Mouse (Mus musculus): Measurements from ENCODE around the gene Nvl. TPM values are rescaled to one million over a fixed set of nuclear protein-coding genes. Genes with fewer than 3 reads are reported as not detected.

Nvl gene
- polyA plus RNA-seq, 1 experiment: 0.45 TPM

DNA sequence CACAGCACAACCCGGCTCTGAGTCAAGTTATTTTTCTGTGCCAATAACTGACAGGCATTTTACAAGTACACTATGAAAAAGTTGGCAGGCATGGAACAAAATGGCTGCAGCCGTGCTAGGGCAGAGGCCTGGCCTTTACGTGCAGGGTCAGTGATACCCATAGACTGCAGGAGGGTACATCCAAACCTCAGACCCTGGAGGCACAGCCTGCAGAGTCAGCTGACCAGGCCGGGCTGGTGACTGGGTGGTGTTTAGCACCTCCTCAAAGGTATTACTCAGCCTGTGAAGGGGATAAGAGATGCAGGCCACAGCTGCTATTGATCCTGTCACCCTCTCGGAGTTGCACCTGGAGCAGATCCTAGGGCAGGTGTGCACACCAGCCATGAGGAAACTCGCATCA, 93.1 kb downstream of the Nvl start, which contains the start of gene 9130409I23Rik:
9130409I23Rik (plus strand) TSS at position 301 of the 400 bp plus-strand sequence.
- no peaks in the 10 kb centered on the region for H3K36me3 ChIP-seq (ENCODE audit: control insufficient read depth)
- TF ChIP-seq TAL1 (IDR thresholded peaks at IDR 0.05; ENCODE audit: low read length): no peak
- TF ChIP-seq GATA1 (IDR thresholded peaks at IDR 0.05; ENCODE audit: low read length): no peak
- H3K9me3 ChIP-seq (ENCODE audit: control insufficient read depth, low read length): no peaks in the 10 kb centered on the region
- H3K27me3 ChIP-seq (ENCODE audit: control insufficient read depth): no peaks in the 10 kb centered on the region; the same call in 1 of the 2 replicates
- H3K4me3 ChIP-seq (replicated peaks): no peak within 1 kb of the TSS
- no peaks in the 10 kb centered on the region for H3K4me1 ChIP-seq (ENCODE audit: control insufficient read depth)

DNA sequence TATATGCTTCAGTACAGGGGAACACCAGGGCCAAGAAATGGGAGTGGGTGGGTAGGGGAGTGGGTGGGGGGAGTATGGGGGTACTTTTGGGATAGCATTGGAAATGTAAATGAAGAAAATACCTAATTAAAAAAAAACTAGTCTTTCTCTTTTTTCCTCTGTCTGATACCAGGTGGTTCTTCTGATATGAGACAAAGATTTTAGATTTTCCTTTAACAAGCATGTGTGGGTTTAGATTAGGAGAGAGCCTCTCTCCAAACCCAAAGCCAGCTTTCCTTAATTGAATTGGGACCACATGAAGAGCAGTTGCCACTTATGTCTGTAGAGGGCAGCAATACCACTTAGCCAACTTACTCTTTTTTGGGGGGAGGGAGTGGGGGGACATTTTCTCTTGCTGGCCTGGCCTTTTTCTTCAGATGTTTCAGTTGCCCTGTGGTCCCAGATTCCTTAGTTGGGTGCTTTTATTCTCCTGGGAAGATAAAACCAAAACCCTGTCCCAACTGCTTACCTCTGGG, 94.6 kb downstream of the Nvl start:
- H3K36me3 ChIP-seq (ENCODE audit: control insufficient read depth): no peaks in the 10 kb centered on the region
- TF ChIP-seq GATA1 (IDR thresholded peaks at IDR 0.05; ENCODE audit: low read length): no peak

DNA sequence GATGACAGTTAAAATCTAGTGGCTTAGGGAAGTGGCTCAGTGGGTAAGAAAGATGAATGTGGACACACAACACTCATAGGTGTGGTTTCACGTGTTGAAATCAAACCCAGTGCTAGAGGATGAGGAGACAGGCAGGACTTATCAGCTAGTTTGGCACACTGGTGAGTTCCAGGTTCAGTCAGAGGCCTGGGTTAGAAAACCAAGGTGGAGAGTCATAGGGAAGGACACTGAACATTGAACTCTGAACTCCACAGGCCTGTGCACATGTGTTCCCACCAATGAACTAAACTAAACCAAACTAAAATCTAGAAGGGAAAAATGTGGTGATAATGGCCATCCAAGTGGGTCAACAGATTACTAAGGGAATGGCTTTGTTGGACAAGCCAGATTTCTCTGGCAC, 96.5 kb downstream of the Nvl start:
- H3K4me3 ChIP-seq (replicated peaks): no peak overlapping the region
- H3K36me3 ChIP-seq (ENCODE audit: control insufficient read depth): no peaks in the 10 kb centered on the region
- H3K27me3 ChIP-seq (ENCODE audit: control insufficient read depth): peaks cover 3% of the 10 kb centered on the region
- no peaks in the 10 kb centered on the region for H3K4me1 ChIP-seq (ENCODE audit: control insufficient read depth)
- TF ChIP-seq TAL1 (IDR thresholded peaks at IDR 0.05; ENCODE audit: low read length) (no peak), GATA1 (IDR thresholded peaks at IDR 0.05; ENCODE audit: low read length) (no peak)
- H3K9me3 ChIP-seq (ENCODE audit: control insufficient read depth, low read length): no peaks in the 10 kb centered on the region

More for the DNA sequence above, 94.6 kb downstream of the Nvl start:
- no peaks in the 10 kb centered on the region for H3K9me3 ChIP-seq (ENCODE audit: control insufficient read depth, low read length)
- no peak overlapping the region for H3K4me3 ChIP-seq (replicated peaks)
- no peaks in the 10 kb centered on the region for H3K4me1 ChIP-seq (ENCODE audit: control insufficient read depth)
- peaks cover under 1% of the 10 kb centered on the region; the same call in 1 of the 2 replicates for H3K27me3 ChIP-seq (ENCODE audit: control insufficient read depth)

DNA sequence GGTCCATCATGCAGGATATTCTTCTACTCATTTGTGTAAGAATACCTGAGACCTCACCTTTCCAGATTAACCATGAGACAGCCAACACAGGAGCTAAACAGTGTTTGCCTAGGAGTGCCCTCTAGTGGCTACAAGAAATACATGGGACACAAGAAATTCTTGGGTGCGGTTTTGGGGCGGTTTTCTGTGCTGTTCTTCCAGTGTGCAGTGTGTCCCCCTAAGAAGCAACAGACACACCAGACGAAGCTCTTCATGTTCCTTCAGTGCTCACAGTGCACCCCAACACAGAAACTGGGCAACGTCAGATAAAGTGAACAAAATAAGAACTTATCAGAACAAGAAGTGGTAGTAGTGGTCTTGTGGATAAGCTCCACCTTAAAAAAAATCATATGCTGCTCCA, 104.4 kb downstream of the Nvl start:
- Histone ChIP-seq H3K4me1 (ENCODE audit: control insufficient read depth) (peaks cover 6% of the 10 kb centered on the region), H3K36me3 (ENCODE audit: control insufficient read depth) (no peaks in the 10 kb centered on the region), H3K27me3 (ENCODE audit: control insufficient read depth) (peaks cover 15% of the 10 kb centered on the region), H3K9me3 (ENCODE audit: control insufficient read depth, low read length) (no peaks in the 10 kb centered on the region), H3K4me3 (replicated peaks) (no peak overlapping the region)
- TF ChIP-seq GATA1 (IDR thresholded peaks at IDR 0.05; ENCODE audit: low read length) (no peak), TAL1 (IDR thresholded peaks at IDR 0.05; ENCODE audit: low read length) (no peak)

- Histone ChIP-seq H3K4me1 (ENCODE audit: control insufficient read depth) (peaks cover 6% of the 10 kb centered on the region), H3K36me3 (ENCODE audit: control insufficient read depth) (no peaks in the 10 kb centered on the region), H3K4me3 (replicated peaks) (no peak overlapping the region), H3K9me3 (ENCODE audit: control insufficient read depth, low read length) (no peaks in the 10 kb centered on the region), H3K27me3 (ENCODE audit: control insufficient read depth) (peaks cover 11% of the 10 kb centered on the region)
- TF ChIP-seq GATA1 (IDR thresholded peaks at IDR 0.05; ENCODE audit: low read length) (no peak), TAL1 (IDR thresholded peaks at IDR 0.05; ENCODE audit: low read length) (no peak)
These were observed 106.4 kb downstream of the Nvl start for GRCm38 (mm10) chr1:181037623-181038022.

Other genes with a start within 250 kb of the Nvl start
- 33.5 and 34.7 TPM in 2 replicates for gene Pycr2, start 239.9 kb downstream of the Nvl start, polyA plus RNA-seq (2012)
- 0.20 and 0.87 TPM in 2 replicates for gene Lefty1, start 209.2 kb downstream of the Nvl start, polyA plus RNA-seq (2012)
- 0.27 and 0.36 TPM in 2 replicates for gene Tmem63a, start 201.9 kb downstream of the Nvl start, polyA plus RNA-seq (2012)
- gene Ephx1, start 123.3 kb downstream of the Nvl start, polyA plus RNA-seq (2012): not detected in 2 replicates
- gene 9130409I23Rik, start 93.0 kb downstream of the Nvl start, polyA plus RNA-seq (2012): not detected in 2 replicates
- gene Cnih4, start 489 bp upstream of the Nvl start, polyA plus RNA-seq (2012): 2.0 and 2.1 TPM in 2 replicates
- 12.7 and 17.8 TPM in 2 replicates for gene Wdr26, start 67.8 kb upstream of the Nvl start, polyA plus RNA-seq (2012)
- gene Cnih3, start 208.4 kb upstream of the Nvl start, polyA plus RNA-seq (2012): not detected in 2 replicates

Data from erythroblast, embryonic 14.5 days (primary cell).